Mouse (Mus musculus) retina, postnatal 1 day (tissue): ENCODE data around the gene Myo9b.
A peak's percentile ranks its signal among the peaks of the same experiment; 100 is the strongest.
"Not testable (repeated sequence)": the region's sequence is repeated elsewhere in the genome, so short reads cannot be mapped to it uniquely, and the experiment has no call there.

Source experiments
- DNase-seq: peaks from one replicate; pipeline ENCODE4 v3.0.0-alpha.2; 2012

The Myo9b gene

DNA sequence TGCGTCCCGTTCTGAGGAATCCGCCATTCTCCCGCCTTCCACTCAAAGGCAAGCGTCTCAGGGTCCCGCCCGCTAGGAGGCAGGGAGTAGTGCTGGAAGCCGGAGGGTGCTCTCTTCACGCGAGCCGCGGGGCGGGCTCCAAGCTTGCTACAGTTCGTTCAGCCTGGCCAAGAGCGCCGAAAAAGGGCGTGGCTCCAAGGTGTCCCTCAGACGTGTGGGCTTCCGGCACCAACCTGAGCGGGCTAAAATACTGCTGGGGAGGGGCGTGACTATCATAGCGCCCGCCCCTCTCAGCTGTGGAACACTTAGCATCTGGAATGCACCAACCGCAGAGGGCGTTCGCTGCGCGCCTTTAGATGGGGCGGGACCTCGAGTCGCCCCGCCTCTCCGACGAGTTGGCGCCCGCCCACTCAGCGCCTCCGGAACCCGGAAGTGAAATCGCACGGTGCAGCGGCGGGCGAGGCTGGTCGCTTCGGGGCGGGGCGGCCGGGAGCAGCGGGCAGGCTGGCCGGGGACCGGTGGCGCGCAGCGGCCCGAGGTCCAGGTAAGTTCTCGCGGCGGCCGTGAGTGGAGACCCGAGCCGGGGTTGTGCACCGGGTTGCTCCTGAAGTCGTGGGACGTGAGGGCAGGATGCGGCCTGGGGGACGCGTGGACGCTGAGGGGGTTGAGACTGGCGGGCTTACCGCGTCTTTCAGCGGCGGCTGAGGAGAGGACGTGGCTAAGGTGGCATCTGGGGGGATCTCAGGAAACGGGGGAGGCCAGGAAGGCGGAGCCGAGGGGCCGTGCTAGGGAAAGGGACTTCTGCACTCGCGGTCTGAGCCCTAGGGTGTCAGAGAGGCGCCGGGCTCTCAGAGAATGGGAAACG is at the start of gene Myo9b, which contains the start of gene Haus8:
Gene Myo9b, plus strand, starts transcription at position 429 of the 865 bp plus-strand sequence.
Gene Haus8, minus strand, starts transcription at position 649 of the 865 bp plus-strand sequence.
- DNase-seq, result peak; percentile 98

DNA sequence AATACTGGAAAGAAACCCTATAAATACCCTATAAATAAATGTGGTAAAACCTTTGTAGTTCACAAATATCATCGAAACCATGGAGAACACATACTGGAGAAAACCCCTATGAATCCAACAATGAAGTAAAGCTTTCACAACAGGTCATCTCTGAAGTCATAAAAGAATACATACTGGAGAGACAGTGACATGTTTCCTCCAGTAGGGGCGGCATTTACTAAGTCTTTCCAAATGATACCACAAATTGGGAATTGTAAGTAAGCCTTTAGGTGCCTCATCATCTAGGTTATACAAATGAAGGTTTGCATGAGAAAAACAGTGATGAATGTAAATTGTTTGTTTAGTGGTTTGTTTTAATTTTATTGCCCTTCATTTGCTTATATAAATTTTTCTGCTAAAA is 48.0 kb upstream of the Myo9b start:
- DNase-seq, result peak; percentile 28

DNA sequence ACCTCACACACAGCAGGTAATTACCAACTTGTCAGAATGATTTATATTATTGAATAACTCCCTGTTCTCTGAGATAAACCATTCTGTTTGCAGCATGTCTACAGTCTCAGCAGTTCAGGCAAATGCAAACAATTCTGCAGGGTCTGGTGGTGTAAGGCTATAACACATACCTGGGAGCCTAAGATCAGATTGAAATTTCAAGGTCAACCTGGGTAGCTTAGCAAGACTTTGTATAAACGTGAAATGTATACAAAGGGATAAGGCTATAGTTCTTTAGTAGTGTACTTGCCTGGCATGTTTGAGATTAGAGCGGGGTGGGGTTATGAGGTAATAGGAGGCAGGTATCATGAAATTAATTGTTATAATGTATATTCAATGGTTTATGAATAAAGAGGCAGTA is 29.8 kb upstream of the Myo9b start:
- no peak for DNase-seq

DNA sequence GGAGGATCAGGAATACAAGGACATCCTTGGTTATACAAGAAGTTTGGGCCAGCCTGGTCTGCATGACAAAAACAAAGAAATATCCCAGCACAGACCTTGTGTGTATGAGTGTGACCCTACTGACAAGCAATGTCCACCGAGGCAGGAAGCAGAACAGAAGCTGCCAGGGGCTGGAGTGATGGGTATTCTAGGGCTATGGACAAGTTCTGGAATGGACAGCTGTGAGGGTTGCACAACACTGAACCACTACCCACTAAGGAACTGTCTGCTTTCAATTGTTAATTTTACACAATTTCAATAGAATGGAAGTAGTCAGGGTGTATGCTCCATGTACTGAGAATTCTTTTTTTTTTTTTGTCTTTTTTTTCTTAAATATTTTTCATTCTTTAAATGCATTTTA is 24.3 kb upstream of the Myo9b start:
- no peak for DNase-seq

DNA sequence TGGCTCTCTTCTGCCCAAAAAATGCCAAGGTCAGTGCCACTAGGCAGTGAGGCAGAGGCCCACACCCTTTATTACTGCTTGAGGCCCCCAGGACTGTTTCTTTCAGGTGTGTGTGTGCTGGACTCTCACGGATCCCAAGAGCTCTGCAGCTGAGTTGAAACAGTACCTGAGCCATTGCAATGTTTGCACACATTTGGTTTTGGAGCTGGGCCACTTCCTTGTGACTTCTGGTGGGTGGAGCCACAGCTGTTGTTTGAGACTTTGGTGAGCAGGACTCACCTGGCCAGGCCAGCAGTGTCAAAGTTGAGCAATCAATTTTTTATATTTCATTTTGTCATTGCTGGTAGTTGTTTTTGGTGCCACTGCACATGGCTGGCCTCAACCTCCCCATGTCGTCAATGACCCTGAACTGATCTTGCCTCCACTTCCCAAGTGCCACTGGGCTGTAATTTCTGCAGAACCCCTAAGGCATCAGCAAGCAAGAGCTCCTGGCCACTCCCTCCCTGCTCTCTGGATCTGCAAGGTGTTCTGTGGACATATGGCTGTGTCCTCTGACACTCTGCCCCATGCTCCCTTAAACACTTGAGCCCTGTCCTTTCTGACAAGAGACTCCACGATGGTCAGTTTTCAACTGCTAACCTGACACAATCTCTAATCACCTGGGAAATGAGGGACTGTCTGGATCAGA is 15.8 kb upstream of the Myo9b start:
- DNase-seq, result no peak

DNA sequence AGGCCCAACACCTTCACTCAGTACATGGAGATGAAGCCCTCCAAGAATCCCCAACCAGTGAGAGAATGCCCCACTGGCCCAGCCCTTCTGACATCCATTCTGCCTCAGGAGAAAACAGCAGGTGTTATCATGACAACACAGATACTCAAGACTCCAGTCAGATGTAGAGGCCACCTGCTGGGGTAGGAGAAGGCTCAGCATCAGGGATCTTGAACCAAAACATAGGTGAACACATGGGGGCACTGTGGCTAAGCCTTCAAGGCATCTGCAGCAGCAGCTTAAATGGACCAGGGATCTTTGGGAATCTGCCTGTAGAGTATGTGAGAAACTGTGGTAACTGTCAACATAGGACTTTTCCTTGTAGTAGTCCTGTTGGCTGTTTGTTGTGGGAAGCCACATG is 11.3 kb upstream of the Myo9b start:
- DNase-seq, result no peak

DNA sequence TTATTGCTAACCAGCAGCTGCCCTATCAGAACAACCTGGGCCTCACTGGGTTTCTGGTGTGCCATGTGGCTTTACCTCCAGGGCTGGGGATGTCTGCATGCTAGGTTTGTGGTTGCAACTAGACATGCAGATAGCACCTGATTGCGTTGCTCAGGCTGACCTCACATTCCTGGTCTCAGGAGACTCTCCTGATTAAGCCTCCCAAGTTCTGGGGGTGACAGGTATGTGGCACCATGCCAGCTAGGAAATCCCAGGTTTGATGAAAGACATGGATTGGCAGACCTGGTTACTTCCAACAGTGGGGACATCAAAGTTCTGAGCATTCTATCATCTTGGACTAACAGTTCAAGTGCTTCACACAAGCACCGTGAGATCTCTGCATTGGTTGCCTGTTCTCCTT is 4.8 kb upstream of the Myo9b start:
- DNase-seq, result no peak

DNA sequence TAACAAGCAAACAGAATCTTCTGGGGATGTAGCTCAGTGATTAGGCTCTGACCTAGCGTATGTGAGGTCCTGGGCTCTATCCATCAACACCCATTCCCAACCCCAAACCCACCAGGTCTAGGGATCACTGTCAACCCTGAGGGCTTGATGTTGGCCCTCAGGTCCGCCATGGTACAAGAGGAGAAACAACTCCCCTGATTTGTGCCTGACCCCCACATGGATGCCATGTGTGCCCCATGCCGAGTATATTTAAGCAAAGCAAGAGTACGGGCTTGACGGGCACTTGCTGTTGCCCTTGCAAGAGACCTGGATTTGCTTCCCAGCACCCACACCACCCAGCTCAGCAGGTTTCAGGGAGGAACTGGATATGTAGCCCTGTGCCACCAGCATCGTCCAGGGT is 4.2 kb upstream of the Myo9b start:
- DNase-seq, result not testable (repeated sequence)

DNA sequence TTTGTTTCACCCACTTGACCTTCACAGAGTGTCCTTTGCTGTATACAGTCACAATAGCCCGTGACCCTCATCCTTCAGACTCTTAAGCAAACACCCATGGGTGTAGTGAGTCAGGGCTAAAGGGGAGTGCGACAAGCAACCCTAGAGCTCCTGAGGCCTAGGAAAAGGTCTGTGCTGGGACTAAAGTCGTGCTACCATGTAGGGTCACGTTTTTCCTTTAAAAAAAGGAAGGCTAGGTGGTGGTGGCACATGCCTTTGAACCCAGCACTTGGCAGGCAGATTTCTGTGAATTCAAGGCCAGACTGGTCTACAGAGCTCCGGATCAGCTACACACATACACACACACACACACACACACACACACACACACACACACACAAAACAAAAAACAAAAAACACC is 884 bp upstream of the Myo9b start:
- DNase-seq, result peak; percentile 2

DNA sequence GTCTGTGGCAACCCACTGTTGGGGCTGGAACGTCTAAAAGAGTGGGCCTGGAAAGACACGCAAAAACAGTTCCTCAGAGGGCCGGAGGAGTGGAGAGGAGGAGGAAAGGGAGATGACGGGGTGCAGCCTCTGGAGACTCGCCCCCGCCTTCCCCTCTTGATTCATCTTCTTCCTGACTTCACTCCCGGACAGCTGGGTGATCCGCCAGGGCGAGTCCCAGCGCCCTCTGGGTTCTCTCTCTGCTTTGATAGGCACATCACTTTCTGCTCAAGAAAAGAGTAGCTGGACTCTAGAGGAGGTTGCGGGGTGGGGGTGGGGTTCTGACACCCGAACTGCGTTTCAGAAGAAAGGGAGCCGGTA is 617 bp downstream of the Myo9b start:
- DNase-seq, result peak; percentile 48

DNA sequence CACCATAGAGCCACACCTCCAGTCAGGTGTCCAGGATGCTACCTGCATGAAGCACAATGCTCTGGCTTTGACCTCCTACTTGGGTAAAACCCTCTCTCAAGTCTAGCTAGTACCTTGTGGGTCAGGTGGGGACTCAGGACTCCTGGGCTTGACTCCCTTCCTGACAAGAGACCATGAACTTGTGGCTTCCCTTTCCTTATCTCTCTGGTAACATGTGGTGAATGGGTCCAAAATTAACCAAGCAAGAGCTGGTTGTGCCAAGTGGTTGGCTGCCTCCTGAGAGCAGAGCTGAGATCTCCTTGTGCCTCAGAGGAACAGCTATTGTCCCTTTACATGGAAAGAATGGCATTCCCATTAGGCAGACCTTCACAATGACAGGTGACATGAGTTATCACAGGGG is 2.0 kb downstream of the Myo9b start:
- no peak for DNase-seq

DNA sequence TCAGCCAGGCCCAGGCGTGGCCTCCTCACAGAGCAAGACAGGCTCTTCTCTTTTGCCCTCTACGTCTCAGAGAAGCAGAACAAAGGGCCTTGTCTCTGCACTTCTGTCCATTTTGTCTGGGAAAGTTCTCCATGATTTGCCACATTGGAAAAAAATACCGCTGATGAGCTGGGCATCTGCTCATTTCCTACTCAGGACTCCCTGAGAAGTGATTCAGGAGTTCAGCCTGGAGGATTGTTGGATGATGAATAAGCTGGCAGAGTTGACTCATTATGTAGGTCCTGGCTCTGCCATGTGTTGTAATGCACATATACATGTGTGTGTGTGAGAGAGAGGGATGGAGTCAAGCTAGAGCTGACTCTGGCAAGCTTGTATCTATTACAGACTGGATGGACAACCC is 3.7 kb downstream of the Myo9b start:
- no peak for DNase-seq

DNA sequence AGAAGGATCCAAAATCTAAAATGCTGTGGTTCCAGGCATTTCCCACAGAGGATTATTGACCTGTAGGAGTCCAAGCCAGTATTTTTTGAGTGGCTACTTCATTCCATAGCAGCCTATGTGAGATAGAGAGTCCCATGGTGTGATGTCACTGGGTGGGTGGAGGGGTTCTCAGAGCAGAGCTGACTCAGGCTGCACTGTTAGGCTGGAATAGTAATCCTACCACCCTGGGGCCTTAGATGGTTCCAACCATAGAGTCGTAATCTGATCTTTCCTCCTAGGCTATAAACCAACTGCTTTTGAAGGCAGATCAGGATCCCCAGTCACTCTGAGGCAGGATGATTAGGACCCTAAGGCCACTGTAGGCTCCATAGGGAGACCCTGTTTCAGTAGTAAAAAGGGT is 6.9 kb downstream of the Myo9b start:
- DNase-seq, result not testable (repeated sequence)

DNA sequence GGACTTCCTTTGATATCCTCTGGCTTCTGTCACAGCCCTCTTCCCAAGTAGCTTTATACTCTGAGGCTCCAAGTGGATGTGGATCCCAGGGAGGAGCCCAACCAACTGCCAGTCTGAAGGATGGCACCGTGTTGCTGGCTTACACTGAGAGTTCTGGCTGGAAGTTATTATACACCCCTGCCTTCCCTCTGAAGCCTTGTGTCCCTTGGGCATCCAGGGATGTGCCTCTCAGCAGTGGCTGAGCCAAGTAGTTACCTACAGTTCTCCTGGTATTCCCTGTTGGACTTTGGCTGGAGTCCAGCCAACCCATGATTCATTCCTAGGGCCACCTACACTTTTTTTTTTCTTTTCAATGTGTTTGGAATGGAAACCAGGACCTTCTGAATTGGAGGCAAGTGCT is 9.2 kb downstream of the Myo9b start:
- DNase-seq, result not testable (repeated sequence)

DNA sequence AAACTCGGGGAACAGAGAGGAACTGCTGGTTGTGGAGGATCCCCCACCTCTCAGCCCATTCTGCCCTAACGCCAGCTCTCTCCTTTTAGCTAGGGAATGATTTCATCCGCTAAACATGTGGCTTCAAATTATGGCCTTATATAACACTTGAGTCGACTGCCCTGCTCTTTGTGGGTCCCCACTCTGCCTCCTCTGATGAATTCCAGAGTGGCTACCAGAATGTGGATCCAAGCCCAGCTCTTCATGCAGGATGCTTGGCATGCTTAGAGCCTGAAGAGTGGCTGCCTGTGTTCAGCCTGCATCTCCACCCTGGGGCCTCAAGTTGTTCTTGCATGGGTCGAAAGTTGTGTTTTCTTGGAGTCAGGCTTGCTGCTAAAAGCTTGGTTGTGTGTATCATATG is 10.1 kb downstream of the Myo9b start:
- no peak for DNase-seq

DNA sequence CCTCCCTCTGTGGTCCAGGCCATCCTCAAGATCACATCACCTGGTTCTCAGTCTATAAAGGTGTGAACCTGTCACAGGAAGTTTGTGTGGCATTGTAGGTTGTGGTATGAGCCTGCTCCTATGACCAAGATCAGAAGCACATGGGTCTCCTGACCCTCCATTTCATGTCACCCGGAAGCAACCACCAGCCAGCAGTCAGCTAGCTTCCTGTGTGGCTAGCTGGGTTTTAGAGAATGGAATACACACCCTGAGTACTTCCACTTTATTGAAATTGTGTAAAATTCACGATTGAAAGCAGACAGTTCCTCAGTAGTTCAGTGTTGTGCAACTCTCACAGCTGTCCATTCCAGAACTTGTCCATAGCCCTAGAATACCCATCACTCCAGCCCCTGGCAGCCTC is 13.7 kb downstream of the Myo9b start:
- DNase-seq, result not testable (repeated sequence)

DNA sequence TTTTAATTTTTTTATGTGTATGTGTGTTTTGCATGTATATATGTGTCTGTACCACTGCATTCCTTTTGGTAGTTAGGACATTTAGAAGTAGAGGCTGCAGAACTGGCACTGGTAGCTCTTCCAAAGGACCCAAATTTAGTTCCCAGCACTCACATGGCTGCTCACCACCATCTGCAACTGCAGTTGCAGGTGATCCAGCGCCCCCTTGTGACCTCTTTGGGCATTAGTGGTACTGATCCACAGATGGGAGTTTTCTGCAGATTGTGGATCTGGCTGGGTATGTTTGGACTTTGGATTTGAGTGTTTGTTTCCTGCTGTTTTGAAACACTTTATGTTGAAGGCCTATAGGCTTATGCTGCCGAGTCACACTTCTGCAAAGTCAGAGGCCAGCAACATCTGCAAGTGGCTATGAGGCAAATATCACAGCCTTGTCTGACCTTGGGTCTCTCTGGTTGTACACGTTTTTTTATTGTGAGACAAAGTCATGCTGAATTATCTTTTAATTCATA is 16.0 kb downstream of the Myo9b start:
- DNase-seq, result no peak

DNA sequence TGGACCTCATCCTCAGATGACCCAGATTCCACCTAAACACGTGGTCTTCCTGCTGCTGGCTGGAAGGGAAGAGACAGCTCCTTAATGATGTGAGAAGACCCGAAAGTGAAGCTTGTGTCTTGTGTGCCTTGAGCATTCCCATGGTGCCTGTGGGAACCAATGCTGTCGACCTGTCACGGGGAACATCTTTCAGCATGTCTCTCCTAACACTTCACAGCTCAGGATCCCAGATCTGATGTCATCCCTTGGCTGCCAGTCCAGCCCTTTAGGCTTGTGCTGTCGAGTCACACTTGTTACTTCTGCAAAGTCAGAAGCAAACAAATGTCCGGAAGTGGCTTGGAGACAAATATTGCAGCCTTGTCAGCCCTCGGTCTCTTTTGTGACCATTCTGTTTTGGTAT is 16.6 kb downstream of the Myo9b start:
- peak; percentile 14 for DNase-seq

DNA sequence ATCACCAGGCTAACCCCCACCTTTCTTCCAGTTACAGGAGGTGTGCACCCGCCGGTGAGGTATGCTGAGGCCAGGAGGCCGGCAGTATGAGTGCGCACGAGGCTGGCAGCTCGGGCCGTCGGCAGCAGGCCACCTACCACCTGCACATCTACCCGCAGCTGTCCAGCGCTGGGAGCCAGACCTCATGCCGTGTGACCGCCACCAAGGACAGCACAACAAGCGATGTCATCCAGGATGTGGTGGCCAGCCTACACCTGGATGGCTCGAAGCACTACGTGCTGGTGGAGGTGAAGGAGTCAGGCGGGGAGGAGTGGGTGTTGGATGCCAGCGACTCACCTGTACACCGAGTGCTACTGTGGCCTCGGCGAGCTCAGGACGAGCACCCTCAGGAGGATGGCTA is 17.7 kb downstream of the Myo9b start:
- no peak for DNase-seq

DNA sequence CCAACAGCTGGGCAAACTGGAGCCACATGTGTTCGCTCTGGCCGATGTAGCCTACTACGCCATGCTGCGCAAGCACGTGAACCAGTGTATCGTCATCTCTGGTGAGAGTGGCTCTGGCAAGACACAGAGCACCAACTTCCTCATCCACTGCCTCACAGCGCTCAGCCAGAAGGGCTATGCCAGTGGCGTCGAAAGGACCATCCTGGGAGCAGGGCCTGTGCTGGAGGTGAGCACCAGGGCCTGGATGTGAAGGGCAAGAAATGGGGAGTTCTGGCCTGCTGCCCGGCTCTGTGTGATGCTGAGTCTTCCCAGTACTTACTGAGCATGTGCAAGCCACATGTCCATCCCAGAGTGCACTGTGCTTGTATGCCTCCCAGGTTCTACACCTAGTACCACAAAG is 18.4 kb downstream of the Myo9b start:
- no peak for DNase-seq

DNA sequence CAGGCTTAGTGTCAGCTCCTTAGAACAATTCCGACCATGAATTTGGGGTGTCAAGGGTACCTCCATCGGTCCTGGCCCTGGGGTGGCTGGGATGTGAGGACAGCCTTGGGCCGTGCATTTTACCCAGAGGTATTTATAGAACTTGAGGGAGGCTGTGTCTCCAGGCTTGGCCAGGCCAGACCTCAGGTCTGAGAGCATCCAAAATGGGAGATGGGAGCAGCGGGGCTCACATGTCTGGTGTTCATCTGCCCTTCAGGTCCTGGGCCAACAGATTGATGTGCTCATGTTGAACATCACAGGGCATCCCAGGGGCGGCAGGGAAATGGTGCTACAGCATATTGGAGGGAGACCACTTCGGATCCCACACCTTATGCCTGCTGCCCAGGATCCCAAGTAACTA is 18.8 kb downstream of the Myo9b start:
- DNase-seq, result no peak

DNA sequence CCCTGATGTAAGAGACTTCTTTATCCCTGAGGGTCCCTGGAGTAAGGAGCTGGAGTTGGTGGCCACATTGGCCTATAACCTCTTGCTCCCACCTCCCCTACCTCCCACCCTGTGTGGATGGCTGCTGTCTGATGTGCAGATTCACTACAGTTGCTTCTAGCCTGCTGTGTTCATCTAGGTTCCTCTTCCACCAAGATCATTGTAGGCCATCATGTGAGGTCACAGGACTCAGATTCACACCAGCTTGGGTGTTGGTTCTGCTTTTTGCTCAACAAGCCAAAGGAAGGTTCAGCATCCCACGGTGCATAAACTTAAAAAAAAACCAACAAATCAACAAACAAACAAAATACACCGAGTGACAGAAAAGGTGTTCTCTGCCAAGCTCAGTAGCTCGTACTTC is 21.4 kb downstream of the Myo9b start:
- not testable (repeated sequence) for DNase-seq

DNA sequence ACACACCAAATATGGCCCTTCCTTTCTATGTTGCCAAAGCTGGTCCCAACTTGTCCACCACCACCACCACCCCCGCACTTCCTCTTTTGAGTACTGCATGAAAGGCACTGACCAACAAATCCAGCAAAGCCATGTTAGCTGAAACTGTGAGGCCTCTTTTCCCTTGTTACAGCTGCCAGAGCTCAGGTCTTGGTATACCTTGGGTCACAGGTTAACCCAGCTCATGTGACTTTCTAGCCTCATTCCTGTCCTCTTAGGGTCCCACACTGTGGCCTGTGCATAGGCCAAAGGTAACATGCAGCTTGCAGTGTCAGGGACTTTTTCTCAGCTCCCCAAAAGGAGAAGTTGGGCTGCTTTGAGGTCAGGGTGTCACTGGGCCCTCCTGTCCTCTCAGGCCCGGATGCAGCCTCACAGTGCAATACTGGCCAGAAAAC is 23.7 kb downstream of the Myo9b start:
- DNase-seq, result no peak

DNA sequence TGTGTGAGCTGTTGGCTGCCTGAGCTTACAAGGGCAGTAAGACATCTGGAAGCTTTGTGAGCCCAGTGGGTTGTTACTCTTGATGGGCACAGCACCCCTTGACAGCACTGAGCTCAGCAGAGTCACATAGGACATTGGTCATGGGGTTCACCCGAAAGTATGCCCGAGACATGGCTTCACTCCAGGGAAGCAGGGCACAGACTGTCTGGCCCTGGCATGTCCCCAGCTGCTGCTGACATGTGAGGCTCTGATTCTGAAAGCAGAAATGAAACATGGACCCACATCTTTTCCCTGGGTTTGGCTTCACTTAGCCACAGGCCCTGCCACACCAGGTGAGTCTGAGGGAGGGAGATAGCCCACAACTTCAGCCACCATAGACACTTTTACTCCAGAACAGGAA is 24.3 kb downstream of the Myo9b start:
- no peak for DNase-seq
